Mouse (Mus musculus) spleen, adult 12 weeks (tissue): ENCODE results near the gene Olfr557.

Experiments used
- DNase-seq: peaks from one replicate; pipeline ENCODE4 v3.0.0; 2022; ENCODE audit warnings: low spot score

Gene Olfr557

GRCm38 (mm10) chr7:102695358-102696125, at the start of gene Olfr557:
Olfr557 (plus strand) TSS chr7:102695910.
- no peak for DNase-seq

DNA sequence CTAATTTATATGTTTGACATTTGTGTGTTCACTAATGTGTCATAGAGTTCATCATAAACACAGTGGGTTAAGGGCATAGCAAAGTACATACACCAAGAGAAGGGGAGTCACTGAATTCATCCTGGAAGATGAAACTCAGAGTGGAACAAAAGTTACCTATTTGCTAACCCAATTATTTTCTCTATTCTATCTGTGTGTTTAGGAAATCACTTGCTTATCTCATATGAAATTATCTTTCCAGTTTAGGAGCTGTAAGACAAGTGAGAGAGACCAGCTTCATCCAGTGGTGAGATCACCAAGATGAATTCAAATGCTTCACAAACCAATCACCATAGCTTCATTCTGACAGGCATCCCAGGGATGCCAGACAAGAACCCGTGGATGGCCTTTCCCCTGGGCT, 37.2 kb upstream of the Olfr557 start, which contains the start of gene Olfr555:
Olfr555 (plus strand) TSS at position 301 of the 400 bp plus-strand sequence.
- no peak for DNase-seq

- no peak for DNase-seq
Measured at GRCm38 (mm10) chr7:102664599-102664998, 31.1 kb upstream of the Olfr557 start, which contains the start of gene Olfr556. Olfr556 (plus strand) TSS chr7:102664899.

- no peak for DNase-seq
Measured at GRCm38 (mm10) chr7:102665378-102665777, 30.3 kb upstream of the Olfr557 start.

- DNase-seq: no peak
Measured at GRCm38 (mm10) chr7:102676225-102676624, 19.5 kb upstream of the Olfr557 start.

- no peak for DNase-seq
Measured at GRCm38 (mm10) chr7:102681916-102682315, 13.8 kb upstream of the Olfr557 start.

GRCm38 (mm10) chr7:102686944-102687501, 8.7 kb upstream of the Olfr557 start, which contains the start of gene Trim68:
Trim68 (minus strand) TSS chr7:102687327.
- peak; percentile 68 for DNase-seq

- no peak for DNase-seq
Measured at GRCm38 (mm10) chr7:102698461-102698860, 2.8 kb downstream of the Olfr557 start.

DNA sequence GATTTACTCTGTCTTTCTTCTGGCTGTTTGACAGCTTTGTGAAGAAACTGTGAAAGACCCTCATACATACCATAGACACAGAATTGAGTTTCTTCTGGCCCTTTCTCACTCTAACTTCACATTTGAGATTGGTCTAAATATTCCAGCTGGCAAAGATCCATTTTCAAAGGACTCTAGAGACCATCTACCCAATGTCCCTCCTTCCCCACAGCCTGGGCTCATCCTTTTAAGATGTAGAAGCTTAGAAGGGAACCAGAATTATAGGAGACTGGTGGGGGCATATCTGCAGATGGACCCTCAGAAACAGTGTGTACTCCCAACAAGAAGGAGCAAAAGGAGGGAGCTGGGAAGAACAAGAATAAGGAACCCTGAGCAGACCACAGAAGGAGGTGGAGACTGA, 6.2 kb downstream of the Olfr557 start, which contains the start of gene Olfr558:
Olfr558 (plus strand) TSS at position 301 of the 400 bp plus-strand sequence.
- no peak for DNase-seq

DNA sequence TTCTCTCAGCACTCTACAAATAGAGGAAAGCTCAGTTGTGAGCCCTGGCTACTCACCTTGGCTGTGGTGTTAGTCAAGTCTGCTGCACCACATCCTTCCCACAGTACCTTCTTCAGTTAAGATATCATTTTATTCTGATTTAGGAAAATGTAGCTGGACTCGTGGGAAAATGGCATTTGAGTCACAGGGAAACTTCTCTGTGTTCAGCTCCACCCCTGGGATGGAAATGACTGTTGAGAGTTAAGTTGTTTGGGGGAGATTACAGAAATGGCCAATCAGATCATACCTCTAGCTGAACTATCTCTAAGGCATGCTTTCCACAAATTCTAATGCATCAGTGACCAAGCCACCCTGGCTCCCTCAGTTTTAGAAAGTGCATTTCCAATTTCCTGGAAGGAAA, 23.3 kb downstream of the Olfr557 start, which contains the start of gene Olfr33:
Olfr33 (minus strand) TSS at position 101 of the 400 bp plus-strand sequence.
- no peak for DNase-seq

DNA sequence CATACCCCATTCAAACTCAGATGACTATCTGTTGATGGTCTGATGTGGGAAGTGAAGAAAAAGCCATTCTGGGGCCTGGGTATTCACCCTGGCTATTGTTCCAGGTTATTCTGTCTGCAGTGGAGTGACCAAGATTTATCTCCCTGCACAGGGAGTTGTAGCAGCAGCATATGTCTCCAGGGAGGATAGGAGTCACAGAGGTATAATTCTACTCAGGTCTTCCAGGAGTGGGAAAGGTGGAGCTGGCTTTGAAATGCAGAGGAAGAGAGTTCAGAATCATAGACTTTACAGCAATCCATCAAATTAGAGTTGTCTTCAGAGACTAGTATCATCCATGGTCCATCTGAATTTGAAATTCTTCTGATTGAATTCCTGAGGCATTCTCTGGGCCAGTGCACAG, 31.7 kb downstream of the Olfr557 start, which contains the start of gene Olfr559:
Olfr559 (minus strand) TSS at position 101 of the 400 bp plus-strand sequence.
- DNase-seq: no peak

DNA sequence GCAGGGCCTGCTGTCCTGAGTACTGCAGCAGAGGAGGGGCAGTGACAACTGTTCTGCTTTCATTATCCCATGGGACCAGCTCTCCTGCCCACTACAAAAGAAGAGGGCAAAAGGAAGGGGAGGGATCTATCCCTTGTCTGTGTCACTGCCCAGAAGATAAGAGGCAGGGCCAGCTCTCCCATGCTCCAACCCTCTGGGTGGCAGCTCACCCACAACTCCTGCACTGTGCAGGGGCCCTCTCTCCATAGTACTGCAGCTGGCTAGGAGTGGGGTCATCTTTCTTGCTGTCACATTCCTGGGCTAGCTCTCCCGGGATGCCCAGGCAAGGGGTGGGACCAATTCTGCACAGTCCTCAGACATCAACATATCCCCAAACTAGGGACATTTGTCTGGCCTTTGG, 38.1 kb downstream of the Olfr557 start:
- DNase-seq: no peak

GRCm38 (mm10) chr7:102737705-102738104, 42.0 kb downstream of the Olfr557 start:
- no peak for DNase-seq
